Comparison of ENCODE assay signal across 19 mouse cellular contexts in genomic region chr2:128885225-128885811, GRCm38 (mm10). TPM values are rescaled to one million over a fixed set of nuclear protein-coding genes. Genes with fewer than 3 reads are reported as not detected.
DNase-seq lines count a peak whose midpoint lies in the region; ATAC-seq and TF ChIP-seq lines count a peak whose summit lies in the region.
"Had no signal": no experiment of that assay in that cellular context is flagged by ENCODE, and none has a peak within 500 bp of the region (broad histone marks: within the 10 kb centered on the region; RNA-seq: fewer than 3 reads in every experiment).

No protein-coding gene starts in this region.

- H3K4me2 ChIP-seq in hindbrain, embryonic 16.5 days (ENCODE audit: low read length) = no peak overlapping the region
- no peak overlapping the region for H3K4me2 ChIP-seq in midbrain, postnatal 0 days (ENCODE audit: low read depth, low read length, poor library complexity, severe bottlenecking)
- no peak overlapping the region for H3K4me2 ChIP-seq in midbrain, embryonic 11.5 days
- H3K4me2 ChIP-seq: embryonic facial prominence, embryonic 12.5 days; forebrain, embryonic 13.5 days; forebrain, embryonic 15.5 days had no signal

- no peak overlapping the region for H3K4me3 ChIP-seq in hindbrain, embryonic 16.5 days (ENCODE audit: low read length)
- no peak overlapping the region for H3K4me3 ChIP-seq in hindbrain, embryonic 10.5 days
- no peak overlapping the region for H3K4me3 ChIP-seq in midbrain, postnatal 0 days (ENCODE audit: low read depth, low read length)
- no peak overlapping the region for H3K4me3 ChIP-seq in midbrain, embryonic 11.5 days (ENCODE audit: low read depth, low read length)
- H3K4me3 ChIP-seq: embryonic facial prominence, embryonic 10.5 days; embryonic facial prominence, embryonic 12.5 days; forebrain, embryonic 13.5 days; forebrain, embryonic 15.5 days had no signal

- no peaks in the 10 kb centered on the region for H3K4me1 ChIP-seq in hindbrain, embryonic 16.5 days (ENCODE audit: control insufficient read depth, insufficient read depth, low read depth, low read length)
- peaks cover 6% of the 10 kb centered on the region for H3K4me1 ChIP-seq in hindbrain, embryonic 10.5 days (replicated peaks)
- H3K4me1 ChIP-seq in midbrain, postnatal 0 days (ENCODE audit: insufficient read depth, low read length) = no peaks in the 10 kb centered on the region
- H3K4me1 ChIP-seq in midbrain, embryonic 11.5 days (ENCODE audit: control insufficient read depth, insufficient read depth, low read length) = no peaks in the 10 kb centered on the region
- H3K4me1 ChIP-seq: embryonic facial prominence, embryonic 12.5 days; forebrain, embryonic 13.5 days; forebrain, embryonic 15.5 days had no signal

- 81% methylated on average over 8 of the region's 8 CpGs for WGBS in hindbrain, embryonic 16.5 days
- 84% methylated on average over 8 of the region's 8 CpGs for WGBS in hindbrain, embryonic 10.5 days
- 83% methylated on average over 8 of the region's 8 CpGs for WGBS in midbrain, postnatal 0 days
- 85% methylated on average over 8 of the region's 8 CpGs for WGBS in midbrain, embryonic 11.5 days

- H3K27me3 ChIP-seq in hindbrain, embryonic 16.5 days (replicated peaks; ENCODE audit: control insufficient read depth, insufficient read depth, low read length) = no peaks in the 10 kb centered on the region
- H3K27me3 ChIP-seq in hindbrain, embryonic 10.5 days (ENCODE audit: insufficient read depth, poor library complexity, severe bottlenecking) = no peaks in the 10 kb centered on the region
- no peaks in the 10 kb centered on the region for H3K27me3 ChIP-seq in midbrain, postnatal 0 days (ENCODE audit: insufficient read depth, low read length)
- H3K27me3 ChIP-seq in midbrain, embryonic 11.5 days (ENCODE audit: control insufficient read depth, insufficient read depth, low read length) = no peaks in the 10 kb centered on the region
- H3K27me3 ChIP-seq: embryonic facial prominence, embryonic 12.5 days; forebrain, embryonic 13.5 days; forebrain, embryonic 15.5 days had no signal

- no peak overlapping the region for H3K27ac ChIP-seq in hindbrain, embryonic 16.5 days (ENCODE audit: low read depth, low read length)
- no peak overlapping the region for H3K27ac ChIP-seq in hindbrain, embryonic 10.5 days
- H3K27ac ChIP-seq in midbrain, postnatal 0 days (ENCODE audit: low read depth, low read length) = no peak overlapping the region
- no peak overlapping the region for H3K27ac ChIP-seq in midbrain, embryonic 11.5 days (ENCODE audit: low read depth, low read length)
- H3K27ac ChIP-seq: embryonic facial prominence, embryonic 10.5 days; embryonic facial prominence, embryonic 12.5 days; forebrain, embryonic 13.5 days; forebrain, embryonic 15.5 days had no signal

- no peaks in the 10 kb centered on the region for H3K36me3 ChIP-seq in hindbrain, embryonic 16.5 days (ENCODE audit: control insufficient read depth, insufficient read depth, low read length)
- H3K36me3 ChIP-seq in hindbrain, embryonic 10.5 days = no peaks in the 10 kb centered on the region
- H3K36me3 ChIP-seq in midbrain, postnatal 0 days (ENCODE audit: insufficient read depth, low read length) = no peaks in the 10 kb centered on the region
- H3K36me3 ChIP-seq in midbrain, embryonic 11.5 days (ENCODE audit: control insufficient read depth, insufficient read depth, low read length) = no peaks in the 10 kb centered on the region; the same call in 1 of the 2 replicates
- H3K36me3 ChIP-seq: embryonic facial prominence, embryonic 10.5 days; embryonic facial prominence, embryonic 12.5 days; forebrain, embryonic 15.5 days had no signal

- no peak overlapping the region for H3K9ac ChIP-seq in hindbrain, embryonic 16.5 days (ENCODE audit: low read depth, low read length)
- H3K9ac ChIP-seq in midbrain, postnatal 0 days (replicated peaks; ENCODE audit: low read length, poor library complexity, severe bottlenecking) = no peak overlapping the region
- no peak overlapping the region for H3K9ac ChIP-seq in midbrain, embryonic 11.5 days (ENCODE audit: low read length)
- H3K9ac ChIP-seq: embryonic facial prominence, embryonic 12.5 days; forebrain, embryonic 13.5 days; forebrain, embryonic 15.5 days had no signal

- no peak for DNase-seq in hindbrain, embryonic 10.5 days (ENCODE audit: low spot score)
- DNase-seq in midbrain, postnatal 0 days (ENCODE audit: low spot score) = peak; percentile 22
- DNase-seq in midbrain, embryonic 11.5 days (ENCODE audit: low spot score, missing footprints) = no peak
- peak; percentile 49 for DNase-seq in adipocyte (ENCODE audit: low spot score)
- DNase-seq in right cerebral cortex, postnatal 10 days (ENCODE audit: low spot score in 2 of 2) = no peak
- DNase-seq: adrenal gland, adult 8-10 months; adrenal gland, postnatal 14 days; adrenal gland, postnatal 36 days; cerebellum, adult 11-12 months; cerebellum, adult 2 months; cerebellum, adult 9-10 months; cerebellum, postnatal 10 days; cerebellum, postnatal 25 days had no signal

- peak; percentile 58 for ATAC-seq in hindbrain, embryonic 16.5 days
- ATAC-seq in midbrain, postnatal 0 days (ENCODE audit: low FRiP score) = no peak
- no peak for ATAC-seq in midbrain, embryonic 11.5 days (ENCODE audit: low FRiP score)
- ATAC-seq: forebrain, embryonic 13.5 days; forebrain, embryonic 15.5 days had no signal

- H3K9me3 ChIP-seq in hindbrain, embryonic 16.5 days (ENCODE audit: control insufficient read depth, low read length) = no peaks in the 10 kb centered on the region
- H3K9me3 ChIP-seq in hindbrain, embryonic 10.5 days = no peaks in the 10 kb centered on the region
- H3K9me3 ChIP-seq in midbrain, postnatal 0 days (ENCODE audit: low read length) = no peaks in the 10 kb centered on the region
- H3K9me3 ChIP-seq in midbrain, embryonic 11.5 days (ENCODE audit: control insufficient read depth, low read length) = no peaks in the 10 kb centered on the region
- H3K9me3 ChIP-seq: embryonic facial prominence, embryonic 10.5 days; embryonic facial prominence, embryonic 12.5 days; forebrain, embryonic 13.5 days; forebrain, embryonic 15.5 days had no signal

- TF ChIP-seq CTCF in midbrain, postnatal 0 days (IDR thresholded peaks at IDR 0.05) = no peak

RNA-seq across cellular contexts. Expression of gene Fbln7, which starts 22.5 kb away (rescaled TPM):
- 3.7 and 4.3 TPM in 2 replicates for polyA plus RNA-seq in hindbrain, embryonic 16.5 days (2015; fragmentation: Nextera tagmentation; extraction: Ambion mirVana)
- polyA plus RNA-seq in hindbrain, embryonic 10.5 days (2016; fragmentation: Nextera tagmentation; extraction: Ambion mirVana) = 2.8 and 3.1 TPM in 2 replicates
- total RNA-seq in midbrain, postnatal 0 days (2014; rRNA removed) = 3.2 and 6.3 TPM in 2 replicates
- polyA plus RNA-seq in midbrain, postnatal 0 days (2015; fragmentation: Nextera tagmentation; extraction: Ambion mirVana) = 4.2 and 4.8 TPM in 2 replicates
- 2.2 and 2.4 TPM in 2 replicates for polyA plus RNA-seq in midbrain, embryonic 11.5 days (2014; fragmentation: Nextera tagmentation; extraction: Ambion mirVana)
- total RNA-seq: MEL had no signal

RNA-seq across cellular contexts. Expression of gene Zc3h8, which starts 58.6 kb away (rescaled TPM):
- polyA plus RNA-seq in hindbrain, embryonic 16.5 days (2015; fragmentation: Nextera tagmentation; extraction: Ambion mirVana) = 13.8 and 14.1 TPM in 2 replicates
- polyA plus RNA-seq in hindbrain, embryonic 10.5 days (2016; fragmentation: Nextera tagmentation; extraction: Ambion mirVana) = 6.8 and 8.5 TPM in 2 replicates
- total RNA-seq in midbrain, postnatal 0 days (2014; rRNA removed) = 3.5 and 5.0 TPM in 2 replicates
- 14.7 and 15.5 TPM in 2 replicates for polyA plus RNA-seq in midbrain, postnatal 0 days (2015; fragmentation: Nextera tagmentation; extraction: Ambion mirVana)
- polyA plus RNA-seq in midbrain, embryonic 11.5 days (2014; fragmentation: Nextera tagmentation; extraction: Ambion mirVana) = 8.3 and 8.5 TPM in 2 replicates

Comparison
In these comparisons a context has a peak if more than half of its experiments do, and no peak if none do; other contexts are left out.
1. DNase-seq: peak in midbrain, postnatal 0 days (single experiment) and adipocyte (single experiment); none in hindbrain, embryonic 10.5 days (single experiment), midbrain, embryonic 11.5 days (single experiment) and right cerebral cortex, postnatal 10 days (0 of 2).